Mouse (Mus musculus): ENCODE measurements at regions not wholly inside any gene's neighbourhood (a gene's known extent, or its start where the extent isn't known, plus 50 kb on each side); places are given as distances from the start of the nearest gene placed in this dataset.
"Not testable (repeated sequence)": the region's sequence is repeated elsewhere in the genome, so short reads cannot be mapped to it uniquely, and the experiment has no call there.

DNA sequence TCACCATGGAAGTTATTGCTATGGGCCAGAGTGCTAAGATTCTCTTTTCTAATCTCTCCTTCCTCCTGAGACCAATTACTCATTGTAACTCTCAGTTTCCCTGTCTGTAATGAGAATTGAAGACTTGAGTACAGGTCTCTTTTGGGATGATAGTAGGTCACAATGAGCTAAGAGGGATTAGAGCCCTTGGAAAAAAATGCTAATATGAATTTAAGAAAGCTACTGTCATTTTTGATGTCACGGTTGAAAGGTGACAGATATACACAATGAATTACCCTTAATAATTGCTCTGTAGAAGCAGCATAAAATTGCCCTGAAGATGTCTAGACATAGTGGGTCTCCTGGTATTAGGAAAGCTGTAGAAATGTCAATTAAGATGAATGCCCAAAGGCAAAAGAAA lies 178.2 kb downstream of the Kcna4 start:
- no peak for DNase-seq (ENCODE audit: low spot score in 2 of 2)

DNA sequence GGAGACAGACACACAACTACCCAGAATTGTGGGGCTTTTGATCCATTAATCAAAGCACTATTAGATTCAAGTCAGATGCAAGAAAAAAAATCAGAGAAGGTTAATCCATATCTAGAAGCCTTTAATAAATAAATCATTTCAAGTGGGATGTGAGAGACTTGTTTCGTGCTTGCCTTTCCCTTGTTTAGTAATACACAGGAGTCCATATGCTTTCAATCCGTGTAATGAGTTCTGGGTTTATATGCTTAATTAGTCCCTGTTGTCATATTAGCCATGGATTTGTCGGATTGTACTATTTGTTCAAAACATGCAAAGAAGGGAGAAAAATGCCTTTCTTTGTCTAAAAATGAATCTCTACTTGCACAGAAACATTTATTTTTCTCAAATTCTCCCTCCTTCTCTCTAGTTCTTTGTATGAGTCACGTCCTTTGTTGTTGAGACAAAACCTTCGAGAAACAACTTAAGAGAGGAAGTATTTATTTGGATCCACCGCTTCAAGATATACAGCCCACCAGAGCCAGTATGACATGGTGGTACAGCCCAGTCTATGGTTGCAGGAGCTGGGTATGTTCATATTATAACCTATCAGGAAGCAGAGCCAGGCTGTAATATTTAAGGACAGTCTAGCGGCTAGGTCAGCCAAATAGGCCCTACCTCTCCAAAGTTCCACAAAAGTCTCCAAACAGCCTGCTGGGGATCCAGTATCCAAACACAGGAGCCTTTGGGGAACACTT lies 213.4 kb downstream of the Kcna4 start:
- no peak for DNase-seq (ENCODE audit: low spot score in 2 of 2)

DNA sequence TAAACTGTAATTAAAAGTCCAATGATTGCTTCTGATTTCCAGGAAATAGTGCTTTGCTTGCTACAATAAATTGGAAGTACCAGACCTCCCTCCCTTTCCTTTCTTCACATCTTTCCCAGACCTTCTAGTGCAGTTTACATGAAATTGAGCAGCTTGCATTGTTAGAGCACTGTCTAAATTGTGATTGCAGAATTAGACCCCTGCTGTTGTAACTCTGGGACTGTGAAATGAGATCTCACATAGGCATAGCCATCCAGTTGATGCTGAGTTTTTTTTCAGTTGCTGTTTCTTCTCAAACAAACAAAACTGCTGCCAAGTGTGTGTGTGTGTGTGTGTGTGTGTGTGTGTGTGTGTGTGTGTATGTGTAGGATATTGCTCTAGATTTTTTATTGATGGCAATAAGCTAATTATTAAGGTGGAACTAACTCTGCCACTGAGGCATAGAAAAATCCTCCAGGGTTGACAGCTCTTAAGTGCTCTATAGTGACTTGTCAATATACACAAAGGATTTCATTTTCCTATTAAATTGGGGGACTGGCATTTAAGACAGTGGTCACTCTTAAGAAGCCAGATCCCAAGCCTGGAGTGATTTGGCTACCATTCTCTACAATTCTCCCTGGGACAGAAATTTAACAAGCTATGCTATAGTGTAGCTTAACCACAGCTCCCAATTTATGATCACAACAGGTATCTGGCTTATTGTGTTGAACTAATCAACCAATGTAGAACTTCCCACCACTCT lies 217.2 kb downstream of the Kcna4 start:
- DNase-seq (ENCODE audit: low spot score in 2 of 2), result no peak

DNA sequence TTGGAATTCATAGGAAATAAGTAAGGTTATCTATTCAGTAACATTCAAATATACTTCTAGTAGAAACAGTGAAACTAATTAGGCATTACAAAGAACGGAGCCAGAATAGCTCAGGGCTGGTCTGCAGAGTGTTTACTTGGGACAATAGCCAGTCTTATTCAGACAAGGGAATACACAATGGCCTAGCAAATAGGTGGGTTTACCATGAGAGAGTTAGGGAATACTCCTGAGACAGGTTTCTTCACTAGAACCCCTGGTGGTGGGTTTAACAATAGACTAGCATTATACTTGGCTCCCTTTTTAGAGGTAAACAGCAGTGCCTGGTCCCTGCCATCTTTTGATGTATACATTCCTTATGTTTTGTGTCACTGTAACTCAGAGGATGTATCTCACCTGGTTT lies 225.0 kb downstream of the Kcna4 start:
- not testable (repeated sequence) for DNase-seq (ENCODE audit: low spot score in 2 of 2)

DNA sequence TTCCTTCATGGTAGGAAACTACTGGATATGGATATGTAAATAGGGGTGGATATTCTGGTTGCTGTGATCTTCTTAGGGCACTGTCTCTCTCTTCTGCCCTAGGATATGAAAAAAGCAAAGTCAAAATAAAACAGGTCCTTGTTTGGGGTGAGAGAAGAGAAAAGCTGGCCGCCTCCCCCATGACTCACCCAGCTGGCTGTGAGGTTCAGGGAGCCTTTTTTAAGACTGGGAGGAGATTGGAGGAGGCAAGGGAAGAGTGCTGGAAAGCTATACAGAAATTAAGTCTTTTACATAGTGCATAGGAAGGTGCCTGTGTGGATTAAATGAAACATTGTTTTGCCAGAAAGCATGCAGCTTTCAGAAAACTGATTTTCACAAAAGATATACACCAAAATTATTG lies 227.7 kb downstream of the Kcna4 start:
- no peak for DNase-seq (ENCODE audit: low spot score in 2 of 2)

DNA sequence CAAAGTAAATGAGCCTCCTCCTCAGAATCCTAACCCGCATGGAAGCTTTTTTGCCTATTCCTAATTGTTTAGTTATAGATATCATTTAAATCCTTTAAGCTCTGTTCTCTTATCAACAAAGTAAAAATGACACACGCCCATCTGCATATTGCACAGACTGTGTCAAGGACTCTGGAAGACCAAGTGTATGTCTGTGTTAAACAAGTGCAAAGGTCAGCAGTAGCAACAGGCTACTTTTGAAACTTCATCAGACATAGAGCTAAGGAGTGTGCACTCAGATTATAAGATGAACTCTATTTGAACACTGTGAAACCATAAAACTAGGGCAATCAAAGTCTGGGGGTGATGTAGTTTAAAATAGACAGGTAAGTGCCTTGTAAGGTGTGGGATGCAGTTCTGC lies 228.3 kb downstream of the Kcna4 start:
- no peak for DNase-seq (ENCODE audit: low spot score in 2 of 2)

DNA sequence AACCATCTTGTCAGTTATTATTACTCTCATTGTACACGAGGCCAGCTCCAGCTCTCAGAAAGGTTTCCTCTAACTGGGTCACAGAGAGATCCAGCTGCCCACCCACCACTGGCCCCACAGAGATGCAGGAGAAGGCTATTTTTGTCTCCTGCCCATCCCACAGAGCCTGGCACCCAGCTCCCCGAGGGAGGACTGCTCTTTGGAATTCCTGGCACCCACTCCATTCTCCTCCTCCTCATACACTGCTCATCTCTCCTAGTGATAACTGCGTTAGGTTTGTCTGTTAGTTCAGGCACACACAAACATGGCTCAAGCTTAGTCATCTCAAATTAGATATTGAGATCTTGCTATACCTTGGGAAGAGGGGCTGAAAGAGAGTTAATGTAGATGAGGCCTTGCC lies 228.9 kb downstream of the Kcna4 start:
- peak; percentile 15 to 23 for DNase-seq (ENCODE audit: low spot score in 2 of 2)

DNA sequence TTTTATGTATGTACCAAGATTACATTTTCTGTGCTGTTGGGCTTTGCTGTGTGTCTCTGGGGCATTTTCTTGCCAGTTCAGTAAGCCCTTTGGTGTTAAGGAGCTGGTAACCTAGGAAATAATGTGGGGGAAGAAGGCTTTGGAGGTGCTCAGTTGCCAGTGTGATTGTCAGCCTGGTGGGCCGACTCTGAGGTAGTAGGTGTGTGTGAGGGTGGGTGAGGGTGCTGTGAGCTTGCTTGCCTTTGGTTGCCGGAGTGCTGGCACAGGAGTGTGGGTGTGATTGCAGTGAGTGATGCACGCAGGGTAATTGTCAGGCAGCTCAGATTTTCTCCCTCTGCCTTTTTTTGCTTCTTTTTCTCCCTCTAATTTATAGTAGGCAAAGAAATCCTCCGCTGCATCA lies 229.3 kb downstream of the Kcna4 start:
- no peak for DNase-seq (ENCODE audit: low spot score in 2 of 2)

DNA sequence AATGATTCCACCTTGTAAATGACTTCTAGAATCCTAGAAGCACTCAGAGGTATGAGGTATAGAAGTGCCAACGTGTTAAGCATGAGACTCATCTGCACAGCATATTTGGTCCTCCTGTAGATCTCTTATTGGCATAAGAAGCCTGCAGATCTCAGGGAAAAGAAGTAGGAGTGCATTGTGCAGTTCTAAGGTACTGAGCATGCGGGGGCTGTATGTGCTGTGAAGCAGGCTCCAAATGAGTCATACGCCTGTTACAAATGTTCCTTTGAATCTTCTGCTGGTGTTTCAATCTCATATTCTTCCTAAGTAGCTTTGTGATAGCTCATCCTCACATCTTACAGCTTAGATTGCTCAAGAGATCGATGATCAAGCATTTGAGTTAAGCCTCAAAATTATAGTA lies 252.7 kb downstream of the Kcna4 start:
- no peak for DNase-seq (ENCODE audit: low spot score in 2 of 2)

DNA sequence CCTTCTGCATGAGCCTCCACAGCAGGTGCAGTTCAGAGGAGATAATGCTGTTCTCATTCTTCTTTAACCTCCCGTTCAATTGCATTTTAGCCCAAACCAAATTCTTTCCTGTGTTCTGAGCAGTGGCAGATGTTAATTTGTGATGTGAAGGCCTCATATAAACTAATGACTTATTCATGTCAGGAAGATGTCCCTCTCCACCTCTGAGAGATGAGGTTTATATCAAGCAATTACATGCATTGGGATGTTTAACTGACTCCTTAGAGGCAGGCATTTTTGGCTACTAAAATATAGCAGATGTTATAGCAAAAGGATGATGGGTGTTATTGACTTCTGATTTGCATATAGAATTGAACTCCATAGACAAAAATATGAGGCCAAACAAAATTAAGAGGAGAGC lies 262.1 kb downstream of the Kcna4 start:
- DNase-seq (ENCODE audit: low spot score in 2 of 2), result no peak

DNA sequence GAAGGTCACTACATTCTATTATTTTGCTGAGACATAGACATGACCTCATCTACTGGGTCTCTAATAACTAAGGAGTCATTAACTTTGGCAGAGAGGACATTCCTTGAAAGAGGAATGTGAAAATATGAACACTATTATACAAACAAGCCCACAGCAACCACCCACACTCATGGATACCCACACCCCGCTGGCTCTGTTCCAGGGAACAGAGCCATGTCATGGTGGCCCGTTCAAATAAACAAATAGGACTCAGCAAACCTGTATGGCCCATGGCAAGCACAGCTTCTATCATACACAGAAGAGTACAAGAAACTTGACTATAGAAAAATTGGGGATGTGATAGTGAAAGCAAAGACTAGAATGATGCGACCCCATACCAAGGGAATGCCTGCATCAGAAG lies 265.8 kb downstream of the Kcna4 start:
- no peak for DNase-seq (ENCODE audit: low spot score in 2 of 2)

DNA sequence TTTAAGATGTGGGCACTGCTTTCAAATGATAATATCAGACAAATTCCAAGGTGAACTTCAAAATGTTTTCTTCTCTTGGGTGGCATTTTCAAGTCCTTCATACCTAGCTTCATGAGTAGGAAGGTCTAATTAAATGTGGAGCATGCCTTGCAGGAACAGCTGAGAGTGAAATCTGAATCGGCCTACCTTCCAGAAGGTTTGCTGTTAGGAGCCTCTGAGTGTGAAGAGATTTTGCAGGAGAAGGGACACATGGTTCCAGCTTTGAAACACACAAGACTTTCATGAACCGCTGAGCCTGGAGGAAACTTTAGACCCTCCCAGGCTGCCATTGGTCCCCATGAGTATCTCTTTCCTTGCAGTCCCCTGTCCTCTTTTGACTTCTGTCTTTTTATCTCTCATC lies 279.2 kb downstream of the Kcna4 start:
- DNase-seq (ENCODE audit: low spot score in 2 of 2), result no peak

DNA sequence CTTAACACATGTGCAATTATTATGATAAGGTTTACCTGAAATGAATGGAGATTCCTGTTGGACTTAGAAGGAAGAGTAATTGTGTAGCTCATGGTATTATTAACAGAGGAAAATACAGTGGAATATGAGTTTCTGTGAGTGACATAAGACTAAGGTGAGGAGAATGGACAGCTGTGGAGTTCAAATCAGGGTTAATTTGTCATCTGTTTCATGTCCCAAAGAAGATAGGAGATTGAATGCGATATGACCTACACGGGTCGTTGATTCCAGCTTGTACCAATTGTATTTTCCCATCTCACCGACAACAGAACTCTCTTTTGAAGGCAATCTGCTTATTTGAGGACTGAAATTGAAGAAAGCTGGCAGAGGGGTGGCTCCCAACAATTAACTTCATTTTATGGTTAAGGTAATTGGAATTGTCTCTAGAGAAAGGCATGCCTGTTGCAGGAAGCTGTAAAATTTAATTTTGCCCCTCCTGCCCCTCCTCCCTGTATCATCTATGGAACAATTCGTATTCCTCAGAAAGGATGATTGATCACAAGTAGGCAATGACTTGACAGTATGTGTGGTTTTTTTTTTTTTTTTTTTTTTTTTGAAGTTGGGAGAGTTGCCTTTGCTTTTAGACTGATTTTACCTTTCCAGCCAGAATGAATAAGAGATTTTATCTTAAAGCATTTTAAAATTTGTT lies 319.6 kb downstream of the Kcna4 start:
- no peak for DNase-seq (ENCODE audit: low spot score in 2 of 2)

DNA sequence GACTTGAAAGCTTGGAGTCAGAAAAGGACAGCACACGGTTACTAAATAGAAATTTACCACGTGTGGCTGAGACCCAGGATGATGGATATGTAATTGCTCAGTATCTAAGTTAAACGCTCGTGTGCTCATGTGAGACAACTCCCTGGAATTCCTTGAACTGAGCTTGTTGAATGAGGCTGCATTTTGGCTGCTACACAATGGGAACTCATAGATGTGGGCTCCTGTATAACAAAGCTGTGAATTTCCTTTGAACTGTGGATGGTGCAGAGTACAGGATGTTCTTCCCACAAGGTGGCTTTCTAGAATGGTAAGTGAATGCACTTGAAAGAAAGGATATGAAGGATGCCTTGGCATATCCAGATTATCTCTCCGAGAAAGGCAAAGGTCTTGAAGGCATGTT lies 321.4 kb downstream of the Kcna4 start:
- no peak for DNase-seq (ENCODE audit: low spot score in 2 of 2)

DNA sequence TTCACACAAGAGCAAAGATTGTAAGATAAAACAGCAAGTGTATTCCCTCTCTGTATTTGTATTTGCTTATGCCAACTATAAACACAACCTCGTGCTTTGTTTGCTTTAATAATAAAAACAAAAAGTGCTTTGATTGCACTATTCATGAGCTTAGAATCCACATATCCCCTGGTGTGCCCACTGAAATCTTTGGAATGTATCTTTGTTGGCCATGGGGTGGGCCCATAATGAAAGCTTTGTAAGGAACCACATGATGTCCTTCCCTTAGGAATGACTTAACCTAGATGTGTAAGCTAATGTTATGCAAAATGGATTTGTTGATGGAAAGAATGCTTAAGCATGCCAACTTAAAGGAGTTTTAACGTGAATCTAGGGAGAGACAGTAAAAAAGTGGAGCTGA lies 321.8 kb downstream of the Kcna4 start:
- no peak for DNase-seq (ENCODE audit: low spot score in 2 of 2)

DNA sequence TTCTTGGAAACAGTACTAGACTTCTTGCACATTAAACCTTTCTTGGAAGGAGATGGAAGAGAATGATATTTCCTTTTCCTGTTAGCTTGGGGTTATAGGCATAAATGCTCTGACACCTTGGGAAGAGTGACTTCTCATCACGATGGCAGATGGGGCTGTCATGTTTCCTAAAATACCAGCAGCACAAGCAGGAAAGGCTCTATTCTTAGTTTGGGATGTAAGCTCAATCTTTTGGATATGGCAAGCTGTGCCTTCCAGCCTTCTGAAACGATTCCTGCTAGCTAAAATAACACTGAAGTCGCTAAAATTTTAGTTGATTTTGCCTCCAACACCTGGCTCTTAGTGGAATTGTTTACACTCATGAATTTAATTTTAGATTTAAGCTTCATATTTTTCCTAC lies 324.3 kb downstream of the Kcna4 start:
- DNase-seq (ENCODE audit: low spot score in 2 of 2), result no peak

DNA sequence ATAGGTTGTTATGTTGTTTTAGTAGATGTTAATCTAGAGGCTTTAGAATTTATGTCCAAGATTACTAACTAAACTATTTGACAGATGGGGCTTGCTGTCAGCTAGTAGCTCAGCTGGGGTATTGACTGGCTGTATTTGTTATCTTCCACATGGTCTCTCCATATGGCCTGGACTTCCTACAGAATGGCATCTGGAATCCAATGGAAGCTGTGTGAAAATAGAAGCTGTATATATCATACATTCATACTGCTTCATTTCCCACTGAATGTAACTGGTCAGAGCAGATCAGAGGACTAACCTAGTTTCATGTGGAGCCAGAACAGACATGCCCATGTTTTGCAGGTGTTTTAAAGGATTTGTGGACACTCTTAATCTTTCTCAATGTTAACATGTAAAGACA lies 337.0 kb downstream of the Kcna4 start:
- no peak for DNase-seq (ENCODE audit: low spot score in 2 of 2)

DNA sequence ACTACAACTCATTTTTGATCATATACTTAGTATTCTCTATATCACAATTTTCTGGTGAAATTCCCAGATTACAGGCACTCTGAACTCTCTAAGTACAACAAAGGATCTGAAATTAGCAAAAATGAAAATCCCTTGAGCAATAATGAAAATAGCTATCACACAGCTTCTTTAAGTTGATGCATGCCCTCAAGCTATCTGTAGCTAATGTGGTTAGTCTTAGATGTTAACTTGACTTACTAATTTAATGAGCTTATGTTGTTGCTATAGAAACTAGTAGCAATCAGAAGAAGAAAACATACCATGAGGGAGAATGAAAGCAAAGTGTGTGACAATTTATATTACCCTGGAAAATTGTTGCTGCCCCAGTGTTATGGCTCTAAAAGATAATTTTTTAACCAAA lies 368.7 kb downstream of the Kcna4 start:
- DNase-seq (ENCODE audit: low spot score in 2 of 2), result no peak
